Mouse (Mus musculus): Measurements from ENCODE around the gene B3galt4.

B3galt4 gene

GRCm38 (mm10) chr17:33920282-33921097 is 30.8 kb downstream of the B3galt4 start:
- DNase-seq (ENCODE audit: low read depth) = peak; percentile 93

GRCm38 (mm10) chr17:33919351-33920281 is 31.7 kb downstream of the B3galt4 start:
- peak; percentile 94 for DNase-seq (ENCODE audit: low read depth)

- peak; percentile 41 for DNase-seq (ENCODE audit: low read depth)
Observed at GRCm38 (mm10) chr17:33918293-33919203, 32.7 kb downstream of the B3galt4 start.

- no peak for DNase-seq (ENCODE audit: low read depth)
Observed at GRCm38 (mm10) chr17:33917656-33918292, 33.5 kb downstream of the B3galt4 start.

GRCm38 (mm10) chr17:33916847-33917655 is 34.2 kb downstream of the B3galt4 start:
- DNase-seq (ENCODE audit: low read depth) = no peak

GRCm38 (mm10) chr17:33916294-33916693 is 35.0 kb downstream of the B3galt4 start:
- DNase-seq (ENCODE audit: low read depth) = no peak

GRCm38 (mm10) chr17:33915671-33916250 is 35.5 kb downstream of the B3galt4 start, which contains the start of the genes Tapbp and Zbtb22:
TSS of gene Tapbp (plus strand) at chr17:33915899.
TSS of gene Zbtb22 (plus strand) at chr17:33915904.
- peak; percentile 99 for DNase-seq (ENCODE audit: low read depth)

- no peak for DNase-seq (ENCODE audit: low read depth)
Observed at GRCm38 (mm10) chr17:33914969-33915391, 36.3 kb downstream of the B3galt4 start.

GRCm38 (mm10) chr17:33913905-33914304 is 37.4 kb downstream of the B3galt4 start:
- no peak for DNase-seq (ENCODE audit: low read depth)

GRCm38 (mm10) chr17:33913264-33913663 is 38.0 kb downstream of the B3galt4 start:
- no peak for DNase-seq (ENCODE audit: low read depth)

- no peak for DNase-seq (ENCODE audit: low read depth)
Observed at GRCm38 (mm10) chr17:33911813-33912414, 39.4 kb downstream of the B3galt4 start.

GRCm38 (mm10) chr17:33911052-33911812 is 40.1 kb downstream of the B3galt4 start:
- no peak for DNase-seq (ENCODE audit: low read depth)

GRCm38 (mm10) chr17:33910346-33911051 is 40.8 kb downstream of the B3galt4 start:
- peak; percentile 66 for DNase-seq (ENCODE audit: low read depth)

GRCm38 (mm10) chr17:33909869-33910250 is 41.4 kb downstream of the B3galt4 start:
- peak; percentile 75 for DNase-seq (ENCODE audit: low read depth)

- peak; percentile 100 for DNase-seq (ENCODE audit: low read depth)
Observed at GRCm38 (mm10) chr17:33909077-33909868, 42.0 kb downstream of the B3galt4 start, which contains the start of gene Daxx. TSS of gene Daxx (plus strand) at chr17:33909414.

- DNase-seq (ENCODE audit: low read depth) = peak; percentile 60
Observed at GRCm38 (mm10) chr17:33908331-33909076, 42.8 kb downstream of the B3galt4 start.

Data from NIH3T3 (cell line).